Mouse (Mus musculus): ENCODE data around the gene Wnt1.

DNA sequence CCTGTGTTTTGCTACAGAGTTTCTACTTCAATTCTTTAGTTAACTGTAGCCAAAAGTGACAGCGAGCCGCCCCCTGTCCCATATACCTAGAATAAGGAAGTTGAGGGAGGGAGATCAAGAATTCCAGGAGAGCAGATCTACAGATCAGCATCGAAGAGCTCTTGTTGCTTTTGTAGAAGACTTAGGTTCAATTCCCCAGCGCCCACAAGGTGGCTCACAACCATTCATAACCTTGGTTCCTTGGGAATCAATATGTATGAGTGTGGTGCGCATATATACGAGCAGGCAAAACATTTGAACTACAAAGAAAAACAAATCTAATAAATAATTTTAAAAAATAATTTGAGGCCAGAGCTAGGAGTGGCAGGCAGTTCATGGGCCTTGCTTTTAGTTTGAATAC is 8.5 kb upstream of the Wnt1 start:
- TF ChIP-seq POLR2A (IDR thresholded peaks at IDR 0.05; ENCODE audit: control insufficient read depth, low read depth, low read length) = no peak
- no peak for TF ChIP-seq CTCF (IDR thresholded peaks at IDR 0.05; ENCODE audit: control insufficient read depth, insufficient read depth, insufficient replicate concordance, low read depth, low read length)
